Mouse (Mus musculus): Measurements from ENCODE around the gene Wdr74.

DNA sequence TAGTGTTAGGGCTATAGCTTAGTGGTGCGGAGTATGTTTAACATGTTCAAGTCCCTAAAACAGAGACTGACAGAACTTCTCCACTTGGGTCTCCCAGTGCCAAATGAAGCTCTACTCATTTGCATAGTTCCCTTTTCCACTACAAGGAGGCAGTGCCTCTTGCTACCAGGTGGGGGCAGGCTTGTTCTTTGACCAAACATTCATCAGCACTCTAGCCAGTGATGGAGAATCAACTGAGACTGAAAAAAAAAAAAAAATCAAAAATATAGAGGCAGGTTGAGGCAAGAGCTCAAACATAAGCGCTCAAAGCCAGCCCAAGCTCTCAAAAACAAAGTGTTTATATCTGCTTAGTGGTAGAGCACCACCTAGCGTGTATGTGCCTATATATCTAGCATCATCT, 17.3 kb upstream of the Wdr74 start:
- TF ChIP-seq CTCF (IDR thresholded peaks at IDR 0.05; ENCODE audit: low read depth, low read length) (no peak), EP300 (IDR thresholded peaks at IDR 0.05; ENCODE audit: insufficient read depth, low read depth, low read length) (no peak)
